Mouse (Mus musculus) embryonic fibroblast, embryonic 13.5 days (primary cell): ENCODE measurements at regions not wholly inside any gene's neighbourhood (a gene's known extent, or its start where the extent isn't known, plus 50 kb on each side); places are given as distances from the start of the nearest gene placed in this dataset.

Experiments used
- H3K27ac ChIP-seq: 2 replicates; pipeline ENCODE4 v1.5.1; 2012; ENCODE audit warnings: low read length, control low read depth, inconsistent platforms; ENCODE audit not compliant: insufficient read depth
- H3K4me1 ChIP-seq: 2 replicates; pipeline ENCODE4 v1.6.1; 2011; ENCODE audit warnings: low read length; ENCODE audit not compliant: control insufficient read depth, insufficient read depth
- H3K4me3 ChIP-seq: 2 replicates; pipeline ENCODE4 v1.5.1; 2011; ENCODE audit warnings: mild to moderate bottlenecking, control low read depth, low read length; ENCODE audit not compliant: insufficient read depth
- CTCF ChIP-seq: IDR thresholded peaks from 2 replicates; pipeline ENCODE4 v1.5.1; 2011; ENCODE audit warnings: mild to moderate bottlenecking, control low read depth, low read length, moderate library complexity, borderline replicate concordance; ENCODE audit not compliant: insufficient read depth
- POLR2A ChIP-seq: IDR thresholded peaks from 2 replicates; pipeline ENCODE4 v1.6.1; 2011; ENCODE audit warnings: low read depth, mild to moderate bottlenecking, control low read depth, low read length, moderate library complexity

- Histone ChIP-seq H3K4me3 (no peak overlapping the region), H3K4me1 (no peaks in the 10 kb centered on the region), H3K27ac (no peak overlapping the region)
- no peak for TF ChIP-seq POLR2A
- TF ChIP-seq CTCF: no peak
These were observed 1305.5 kb downstream of the Diaph3 start for GRCm38 (mm10) chr14:85835494-85835893.

- Histone ChIP-seq H3K27ac (no peak overlapping the region), H3K4me1 (no peaks in the 10 kb centered on the region), H3K4me3 (no peak overlapping the region)
- TF ChIP-seq CTCF (no peak), POLR2A (no peak)
These were observed 1326.1 kb downstream of the Diaph3 start for GRCm38 (mm10) chr14:85814920-85815319.

GRCm38 (mm10) chr14:85784386-85784785 lies 1341.0 kb downstream of the Pcdh17 start:
- TF ChIP-seq CTCF: no peak
- no peak for TF ChIP-seq POLR2A
- H3K4me3 ChIP-seq: no peak overlapping the region
- H3K4me1 ChIP-seq: no peaks in the 10 kb centered on the region
- no peak overlapping the region for H3K27ac ChIP-seq

- no peak overlapping the region for H3K4me3 ChIP-seq
- H3K27ac ChIP-seq: no peak overlapping the region
- no peaks in the 10 kb centered on the region for H3K4me1 ChIP-seq
- TF ChIP-seq POLR2A: no peak
These were observed 1327.3 kb downstream of the Pcdh17 start for GRCm38 (mm10) chr14:85770636-85771035.

GRCm38 (mm10) chr14:85768301-85768700 lies 1324.9 kb downstream of the Pcdh17 start:
- Histone ChIP-seq H3K4me3 (no peak overlapping the region), H3K4me1 (no peaks in the 10 kb centered on the region), H3K27ac (no peak overlapping the region)
- TF ChIP-seq POLR2A (no peak), CTCF (no peak)

GRCm38 (mm10) chr14:85757343-85757742 lies 1314.0 kb downstream of the Pcdh17 start:
- Histone ChIP-seq H3K4me3 (no peak overlapping the region), H3K4me1 (no peaks in the 10 kb centered on the region), H3K27ac (no peak overlapping the region)
- TF ChIP-seq CTCF: no peak
- TF ChIP-seq POLR2A: no peak

- no peak overlapping the region for H3K27ac ChIP-seq
- no peaks in the 10 kb centered on the region for H3K4me1 ChIP-seq
- no peak overlapping the region for H3K4me3 ChIP-seq
- no peak for TF ChIP-seq CTCF
- no peak for TF ChIP-seq POLR2A
These were observed 1295.2 kb downstream of the Pcdh17 start for GRCm38 (mm10) chr14:85738567-85738966.
